Mouse (Mus musculus) heart, postnatal 0 days (tissue): ENCODE measurements around the gene Gps2. TPM values are rescaled to one million over a fixed set of nuclear protein-coding genes. Genes with fewer than 3 reads are reported as not detected.

Experiments used
- ATAC-seq: fragments of 200-750 bp; cut with Nextera tagmentation; 2 replicates; pipeline ENCODE4 v1.8.0; 2017; ENCODE audit warnings: low read depth, moderate number of reproducible peaks, moderate library complexity; ENCODE audit not compliant: insufficient read depth
- DNase-seq: peaks from one replicate; pipeline ENCODE4 v3.0.0-alpha.2; 2016; ENCODE audit warnings: low spot score
- H3K27ac ChIP-seq: fragments of 300-500 bp; sonication (generic); 2 replicates; pipeline ENCODE4 v1.5.1; 2014; ENCODE audit warnings: low read depth, mild to moderate bottlenecking
- H3K27me3 ChIP-seq: fragments of 300-500 bp; sonication (generic); 2 replicates; pipeline ENCODE4 v1.6.1; 2014; ENCODE audit warnings: low read length, mixed read lengths; ENCODE audit not compliant: control insufficient read depth, insufficient read depth
- H3K36me3 ChIP-seq: fragments of 300-500 bp; sonication (generic); replicated peaks from 2 replicates; pipeline ENCODE4 v1.6.1; 2014; ENCODE audit warnings: low read length, mixed read lengths; ENCODE audit not compliant: control insufficient read depth, insufficient read depth
- H3K4me1 ChIP-seq: fragments of 300-500 bp; sonication (generic); 2 replicates; pipeline ENCODE4 v1.6.1; 2014; ENCODE audit warnings: antibody characterized with exemption; ENCODE audit not compliant: control insufficient read depth, insufficient read depth
- H3K4me2 ChIP-seq: fragments of 300-500 bp; sonication (generic); 2 replicates; pipeline ENCODE4 v1.6.1; 2014; ENCODE audit warnings: low read depth, mild to moderate bottlenecking, low read length, moderate library complexity
- H3K4me3 ChIP-seq: fragments of 300-500 bp; sonication (generic); 2 replicates; pipeline ENCODE4 v1.5.1; 2014; ENCODE audit warnings: low read depth, low read length
- H3K9ac ChIP-seq: fragments of 300-500 bp; sonication (generic); replicated peaks from 2 replicates; pipeline ENCODE4 v1.6.1; 2014; ENCODE audit warnings: low read depth, low read length, mixed read lengths
- H3K9me3 ChIP-seq: fragments of 300-500 bp; sonication (generic); replicated peaks from 2 replicates; pipeline ENCODE4 v1.6.1; 2016; ENCODE audit warnings: low read length; ENCODE audit not compliant: control insufficient read depth
- CTCF ChIP-seq: IDR thresholded peaks from 2 replicates; pipeline ENCODE4 v1.5.1; 2016; ENCODE audit warnings: antibody characterized with exemption, control low read depth, low read depth
- EP300 ChIP-seq: IDR thresholded peaks from 2 replicates; pipeline ENCODE4 v1.6.1; 2016; ENCODE audit warnings: antibody characterized with exemption, low read depth
- WGBS: fragments of 180-500 bp; shearing (Covaris S2); extraction: QIAGEN DNeasy Blood & Tissue Kit; methylation state at CpG from one replicate; pipeline ENCODE4 v1.1.7; 2014; 5-methylcytosine and 5-hydroxymethylcytosine counted together
- polyA plus RNA-seq: library from polyadenylated mRNA; unstranded; fragments of >200 nt; fragmentation: Nextera tagmentation; extraction: Ambion mirVana; gene quantifications from 2 replicates; pipeline ENCODE4 v1.2.1, GENCODE M21; 2015
- total RNA-seq: library from RNA; depleted of rRNA; stranded (reverse); fragments of >200 nt; gene quantifications from 2 replicates; pipeline ENCODE4 v1.2.3, GENCODE M21; 2014; ENCODE audit warnings: low replicate concordance

Gene Gps2
- total and polyA plus RNA-seq, 2 experiments from 2014 or later, result 37.1 to 48.6 TPM

DNA sequence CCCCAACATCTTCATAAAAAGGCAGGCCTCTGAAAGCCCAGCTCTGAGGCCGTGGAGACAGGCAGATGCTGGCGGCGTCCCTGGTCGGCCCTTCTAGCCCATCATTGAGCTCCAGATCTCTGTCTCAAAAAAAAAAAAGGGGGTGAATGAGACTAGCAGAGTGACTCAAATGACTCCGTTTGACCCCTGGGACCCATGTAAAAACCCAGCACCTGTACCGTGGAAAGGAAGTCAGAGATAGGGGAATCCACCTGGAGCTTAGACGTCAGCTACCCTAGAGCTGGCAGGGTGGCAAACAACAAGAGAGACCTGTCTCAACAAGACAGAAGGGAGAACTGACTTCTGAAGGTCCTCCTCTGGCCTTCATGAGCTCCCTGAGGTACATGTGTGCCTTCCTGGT lies 41.9 kb upstream of the Gps2 start:
- DNase-seq (no peak), ATAC-seq (no peak)
- H3K27me3 ChIP-seq, result no peaks in the 10 kb centered on the region
- H3K4me3 ChIP-seq, result no peak overlapping the region
- H3K27ac ChIP-seq, result no peak overlapping the region
- H3K4me1 ChIP-seq, result no peaks in the 10 kb centered on the region
- TF ChIP-seq CTCF (no peak), EP300 (no peak)
- H3K36me3 ChIP-seq, result no peaks in the 10 kb centered on the region
- H3K9me3 ChIP-seq, result no peaks in the 10 kb centered on the region
- no peak overlapping the region for H3K9ac ChIP-seq
- WGBS, result 79% methylated on average over 7 of the region's 7 CpGs
- no peak overlapping the region for H3K4me2 ChIP-seq

DNA sequence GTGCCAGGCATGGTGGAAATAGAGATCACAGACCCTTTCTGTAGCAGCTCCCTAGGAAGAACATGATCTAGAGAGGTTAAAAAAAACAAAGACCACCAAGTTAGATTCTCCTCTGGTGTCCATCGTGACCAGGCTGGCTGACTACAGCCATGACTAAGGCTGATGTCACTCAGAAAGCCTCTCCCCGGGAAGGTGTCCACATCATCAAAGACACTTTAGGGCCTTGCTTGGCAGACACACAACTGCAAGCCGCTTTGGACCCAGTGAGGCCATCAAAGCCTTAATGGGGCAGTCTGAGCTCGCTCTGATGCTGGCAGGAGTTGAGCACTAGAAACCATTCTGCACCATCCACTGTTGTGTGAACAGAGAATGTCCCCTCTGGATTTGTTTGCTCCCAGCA lies 41.2 kb upstream of the Gps2 start:
- Histone ChIP-seq H3K4me3 (no peak overlapping the region), H3K27ac (no peak overlapping the region), H3K4me1 (no peaks in the 10 kb centered on the region), H3K27me3 (no peaks in the 10 kb centered on the region), H3K9ac (no peak overlapping the region), H3K4me2 (no peak overlapping the region), H3K9me3 (no peaks in the 10 kb centered on the region), H3K36me3 (no peaks in the 10 kb centered on the region)
- WGBS, result 59% methylated on average over 4 of the region's 4 CpGs
- TF ChIP-seq EP300 (no peak), CTCF (no peak)
- no peak for ATAC-seq
- DNase-seq, result no peak

DNA sequence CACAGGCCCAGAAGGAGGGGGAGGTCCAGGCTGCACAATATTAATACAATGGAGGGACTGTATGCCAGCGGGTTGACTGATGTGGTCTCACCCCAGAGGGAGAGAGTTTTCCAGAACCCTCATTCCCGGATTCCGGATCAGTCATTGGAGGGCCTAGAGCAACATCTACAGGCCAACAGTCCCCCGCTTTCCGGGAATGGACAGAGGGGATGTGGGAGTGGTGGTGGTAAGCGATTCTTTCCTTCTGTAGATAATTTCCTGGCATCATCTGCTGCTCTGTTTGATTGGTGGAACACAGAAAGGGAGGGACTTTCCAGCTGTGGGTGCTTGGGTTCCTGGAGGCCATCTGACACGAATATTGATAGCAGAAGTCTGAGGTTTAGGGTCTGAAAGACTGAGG lies 37.5 kb upstream of the Gps2 start:
- no peaks in the 10 kb centered on the region for H3K36me3 ChIP-seq
- TF ChIP-seq EP300 (peak; percentile 77; the same call in 1 of the 2 replicates), CTCF (no peak; the same call in 1 of the 2 replicates)
- DNase-seq (peak; percentile 74), ATAC-seq (peak; percentile 56)
- no peaks in the 10 kb centered on the region for H3K27me3 ChIP-seq
- no peak overlapping the region for H3K9ac ChIP-seq
- no peak overlapping the region for H3K4me3 ChIP-seq
- no peaks in the 10 kb centered on the region for H3K9me3 ChIP-seq
- H3K4me1 ChIP-seq, result peaks cover 1% of the 10 kb centered on the region; the same call in 1 of the 2 replicates
- peak overlapping the region; percentile 79 for H3K27ac ChIP-seq
- H3K4me2 ChIP-seq, result peak overlapping the region; percentile 46
- 40% methylated on average over 7 of the region's 7 CpGs for WGBS

DNA sequence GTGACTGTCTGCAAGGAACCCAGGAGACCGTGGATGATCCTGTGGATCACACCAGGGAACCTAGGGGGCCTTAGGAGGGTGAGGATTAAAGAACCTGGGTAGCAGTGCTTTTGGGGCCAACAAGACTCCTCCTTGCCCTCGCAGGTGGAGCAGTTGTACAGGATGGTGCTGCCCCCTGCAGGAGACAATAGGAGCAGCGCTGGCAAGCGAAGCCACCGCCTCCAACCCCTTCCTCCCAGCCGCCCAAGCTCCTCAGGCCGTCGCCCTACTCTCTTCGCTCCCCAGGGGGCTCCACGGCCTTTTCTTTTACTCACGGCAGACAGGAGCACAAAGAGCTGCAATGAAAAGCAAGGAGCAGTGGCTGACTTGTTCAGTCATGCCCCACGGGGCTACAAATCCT lies 36.8 kb upstream of the Gps2 start:
- peak; percentile 87 for DNase-seq
- H3K4me1 ChIP-seq, result peaks cover 8% of the 10 kb centered on the region; the same call in 1 of the 2 replicates
- H3K4me2 ChIP-seq, result peak overlapping the region; percentile 46
- peak; percentile 40; the same call in 1 of the 2 replicates for ATAC-seq
- WGBS, result 5% methylated on average over 12 of the region's 12 CpGs
- H3K9ac ChIP-seq, result no peak overlapping the region; the same call in 1 of the 2 replicates
- no peaks in the 10 kb centered on the region for H3K9me3 ChIP-seq
- H3K27me3 ChIP-seq, result no peaks in the 10 kb centered on the region
- TF ChIP-seq CTCF (peak; percentile 94), EP300 (no peak)
- H3K36me3 ChIP-seq, result no peaks in the 10 kb centered on the region
- H3K27ac ChIP-seq, result peak overlapping the region; percentile 79
- H3K4me3 ChIP-seq, result no peak overlapping the region

DNA sequence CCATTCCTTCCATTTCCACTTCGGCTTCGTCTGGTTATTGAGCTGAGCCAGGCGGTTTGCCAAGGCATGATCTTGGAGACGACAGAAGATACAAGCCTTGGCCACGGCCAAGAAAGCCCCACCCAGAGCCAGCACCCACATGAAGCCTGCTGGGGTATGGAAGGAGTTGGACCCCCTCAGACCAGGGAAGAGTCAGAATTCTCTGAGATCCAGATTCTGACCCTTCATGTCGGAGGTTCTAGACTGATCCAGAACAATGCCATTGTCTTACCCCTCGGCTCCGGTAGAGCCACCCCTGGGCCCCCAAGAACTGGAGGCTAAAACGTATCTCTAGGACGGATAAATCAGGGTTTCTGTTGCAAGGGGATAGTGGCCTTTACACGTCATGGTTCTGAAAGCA lies 35.8 kb upstream of the Gps2 start, which contains the start of gene Tmem95:
Tmem95 (minus strand) TSS at position 141 of the 400 bp plus-strand sequence.
- no peak for DNase-seq
- Histone ChIP-seq H3K27ac (peak within 1 kb of the TSS; percentile 79; the same call in 1 of the 2 replicates), H3K9ac (no peak within 1 kb of the TSS; the same call in 1 of the 2 replicates), H3K4me2 (peak within 1 kb of the TSS; percentile 81), H3K36me3 (no peaks in the 10 kb centered on the region), H3K27me3 (no peaks in the 10 kb centered on the region), H3K4me3 (no peak within 1 kb of the TSS), H3K4me1 (peaks cover 8% of the 10 kb centered on the region; the same call in 1 of the 2 replicates), H3K9me3 (no peaks in the 10 kb centered on the region)
- no peak for ATAC-seq
- TF ChIP-seq CTCF (no peak), EP300 (no peak)
- WGBS, result 84% methylated on average over 11 of the region's 11 CpGs

DNA sequence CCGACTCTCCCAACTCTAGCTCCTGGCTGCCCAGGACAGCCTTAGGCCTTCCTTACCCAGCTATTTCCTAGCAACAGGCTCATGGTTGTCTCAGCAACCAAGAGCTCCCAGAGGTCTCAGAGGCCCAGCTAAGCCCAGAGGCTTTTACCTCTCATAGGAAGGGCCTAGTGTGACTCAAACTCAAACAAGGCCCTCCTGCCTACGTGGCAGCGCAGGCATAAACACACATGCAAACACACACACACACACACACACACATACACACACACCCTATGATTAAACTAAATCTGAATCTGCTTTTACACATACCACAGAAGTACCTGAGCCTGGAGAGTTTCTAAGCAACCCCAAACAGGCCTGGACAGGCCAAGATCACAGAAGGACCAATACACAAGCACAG lies 35.3 kb upstream of the Gps2 start:
- no peak overlapping the region for H3K4me3 ChIP-seq
- peaks cover 8% of the 10 kb centered on the region; the same call in 1 of the 2 replicates for H3K4me1 ChIP-seq
- H3K27ac ChIP-seq, result no peak overlapping the region
- 0 out of 2 replicates have a peak overlapping the region, but pooled peaks have one; percentile 81 for H3K4me2 ChIP-seq
- ATAC-seq (no peak), DNase-seq (no peak)
- no peak for TF ChIP-seq EP300
- TF ChIP-seq CTCF, result no peak
- H3K9ac ChIP-seq, result no peak overlapping the region
- WGBS, result 69% methylated on average over 3 of the region's 3 CpGs
- no peaks in the 10 kb centered on the region for H3K27me3 ChIP-seq
- H3K9me3 ChIP-seq, result no peaks in the 10 kb centered on the region
- no peaks in the 10 kb centered on the region for H3K36me3 ChIP-seq
